Mouse (Mus musculus) monocyte, adult 2 months (primary cell): Measurements from ENCODE around the gene Olfr57.
"Not testable (repeated sequence)": the region's sequence is repeated elsewhere in the genome, so short reads cannot be mapped to it uniquely, and the experiment has no call there.

Experiments used
- DNase-seq, 2 experiments: peaks; one replicate each; pipeline ENCODE4 v3.0.0; 2022; ENCODE audit warnings: low spot score in 2 of 2, low read depth in 1 of 2

Gene Olfr57

DNA sequence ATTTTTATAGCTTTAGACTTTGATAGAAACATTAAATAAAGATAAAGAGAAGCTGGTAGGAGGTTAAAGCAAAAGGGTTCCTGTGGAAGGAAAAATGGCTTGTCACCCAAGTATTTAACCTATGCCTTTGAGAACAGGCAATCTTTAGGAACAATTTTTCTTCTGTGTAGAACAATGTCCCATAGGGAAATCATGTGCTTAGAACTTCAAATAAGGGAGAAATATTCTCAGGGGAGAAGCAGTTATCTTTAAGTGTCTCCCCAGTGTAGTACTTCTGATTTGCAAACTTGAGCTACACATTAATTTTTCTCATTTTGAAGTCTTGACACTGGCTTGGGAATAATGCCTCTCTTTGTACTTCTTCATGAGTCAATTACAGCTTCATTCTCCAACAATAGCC lies at the start of gene Olfr57:
Gene Olfr57, plus strand, starts transcription at position 301 of the 400 bp plus-strand sequence.
- DNase-seq = no peak

DNA sequence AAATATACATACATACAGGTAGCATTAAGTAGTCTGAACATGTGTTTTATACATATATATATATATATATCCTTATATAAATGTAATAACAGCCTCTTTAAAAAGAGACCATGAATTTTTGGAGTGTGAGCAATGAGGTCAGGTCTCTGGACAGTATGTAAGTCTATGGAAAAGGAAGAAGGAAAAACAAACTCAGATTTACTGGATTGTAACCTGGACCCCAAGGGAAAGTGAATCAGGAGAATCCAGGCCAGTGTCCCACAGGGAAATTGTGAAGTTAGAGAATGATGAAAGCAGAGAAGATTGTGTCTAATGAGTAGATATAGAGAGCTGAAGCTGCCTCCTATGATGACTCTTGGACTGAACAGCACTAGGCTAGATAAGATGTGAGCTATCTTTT lies 47.8 kb upstream of the Olfr57 start, which contains the start of gene Olfr1352:
Gene Olfr1352, plus strand, starts transcription at position 301 of the 400 bp plus-strand sequence.
- no peak for DNase-seq

DNA sequence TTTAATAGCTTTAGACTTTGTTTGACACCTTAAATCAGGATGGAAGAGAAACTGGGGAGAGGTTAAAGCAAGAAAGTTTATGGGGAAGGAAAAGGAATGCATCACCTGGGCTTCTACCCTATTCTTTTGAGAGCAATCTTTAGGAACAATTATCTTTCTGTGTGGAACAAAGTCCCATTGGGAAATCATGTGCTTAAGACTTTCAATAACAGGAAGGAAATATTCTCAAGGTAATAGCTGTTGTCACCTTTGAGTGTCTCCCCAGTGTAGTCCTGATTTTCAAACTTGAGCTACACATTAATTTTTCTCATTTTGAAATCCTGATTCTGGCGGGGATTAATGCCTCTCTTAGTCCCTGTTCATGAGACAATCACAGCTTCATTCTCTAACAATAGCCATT lies 16.4 kb upstream of the Olfr57 start, which contains the start of gene Olfr1351:
Gene Olfr1351, plus strand, starts transcription at position 301 of the 400 bp plus-strand sequence.
- no peak for DNase-seq

GRCm38 (mm10) chr10:79042457-79042856 lies 13.9 kb downstream of the Olfr57 start:
- DNase-seq = not testable (repeated sequence)

DNA sequence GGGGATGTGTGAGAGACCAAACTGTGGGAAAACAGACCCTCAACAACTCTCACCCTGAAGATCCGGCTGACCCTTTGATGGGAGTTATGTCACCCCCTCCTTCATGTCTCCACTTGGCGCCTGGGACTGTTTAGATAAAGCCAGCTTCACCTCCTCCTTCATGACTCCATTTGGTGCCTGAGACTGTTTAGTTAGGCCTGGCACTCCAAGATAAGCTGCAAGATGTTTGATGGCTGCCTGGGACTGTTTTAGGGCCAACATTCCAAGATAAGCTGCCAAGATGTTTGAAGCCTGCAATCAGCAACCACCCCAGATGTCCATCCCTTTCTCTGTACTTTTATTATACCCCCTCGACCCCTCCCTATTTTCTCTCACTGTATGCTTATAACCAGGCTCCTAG lies 28.8 kb downstream of the Olfr57 start:
- DNase-seq = not testable (repeated sequence)
